Mouse (Mus musculus): ENCODE measurements around the gene Zfp341. TPM values are rescaled to one million over a fixed set of nuclear protein-coding genes. Genes with fewer than 3 reads are reported as not detected.

The Zfp341 gene
- total RNA-seq, 2 experiments from 2014 or later: 1.5 to 2.2 TPM

DNA sequence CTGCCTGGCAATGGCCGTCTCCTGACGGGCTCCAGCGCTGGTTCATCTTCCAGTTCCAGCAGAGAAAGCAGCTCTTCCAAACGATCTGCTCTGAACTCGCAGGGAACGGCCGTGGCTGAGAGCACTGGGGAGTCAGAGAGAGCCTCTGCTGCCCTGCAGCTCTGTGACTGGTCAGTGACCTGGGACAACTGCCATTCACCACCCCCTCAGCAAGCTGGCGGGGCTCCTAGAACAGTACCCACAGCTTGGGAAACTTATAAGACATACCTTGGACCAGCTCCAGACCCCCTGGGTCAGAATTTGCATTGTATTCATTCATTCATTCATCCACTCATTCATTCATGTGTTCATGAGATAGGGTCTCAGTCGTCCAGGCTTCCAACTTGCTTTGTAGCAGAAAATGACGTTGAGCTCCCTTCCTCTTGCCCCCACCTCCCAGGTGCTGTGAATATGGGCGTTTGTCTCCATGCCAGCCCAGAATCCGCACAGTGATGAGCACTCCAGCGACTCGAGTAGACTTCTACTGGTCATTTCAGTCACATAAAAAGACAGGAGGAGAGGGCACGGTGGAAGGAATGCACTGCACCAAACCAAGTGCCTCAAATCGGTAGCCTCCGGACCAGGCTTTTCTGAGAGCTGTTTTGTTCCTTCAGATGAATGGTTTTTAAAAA is 28.0 kb upstream of the Zfp341 start:
- no peak for ATAC-seq (ENCODE audit: poor library complexity, severe bottlenecking)

DNA sequence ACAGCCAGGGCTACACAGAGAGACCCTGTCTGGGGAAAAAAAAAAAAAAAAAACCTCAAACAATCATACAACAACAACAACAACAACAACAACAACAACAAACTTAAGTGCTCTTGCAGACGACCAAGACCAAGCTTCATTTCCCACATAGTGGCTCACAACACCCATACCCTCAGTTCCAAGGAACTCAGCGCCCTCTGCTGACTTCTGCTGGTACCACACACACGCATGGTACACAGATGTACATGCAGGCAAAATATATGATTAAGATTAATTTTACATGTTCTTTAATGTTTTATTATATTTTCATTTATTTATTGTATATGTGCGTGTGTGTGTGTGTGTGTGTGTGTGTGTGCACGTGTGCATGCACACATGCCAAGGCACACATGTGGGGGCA is 26.7 kb upstream of the Zfp341 start:
- ATAC-seq (ENCODE audit: poor library complexity, severe bottlenecking): peak; percentile 80

DNA sequence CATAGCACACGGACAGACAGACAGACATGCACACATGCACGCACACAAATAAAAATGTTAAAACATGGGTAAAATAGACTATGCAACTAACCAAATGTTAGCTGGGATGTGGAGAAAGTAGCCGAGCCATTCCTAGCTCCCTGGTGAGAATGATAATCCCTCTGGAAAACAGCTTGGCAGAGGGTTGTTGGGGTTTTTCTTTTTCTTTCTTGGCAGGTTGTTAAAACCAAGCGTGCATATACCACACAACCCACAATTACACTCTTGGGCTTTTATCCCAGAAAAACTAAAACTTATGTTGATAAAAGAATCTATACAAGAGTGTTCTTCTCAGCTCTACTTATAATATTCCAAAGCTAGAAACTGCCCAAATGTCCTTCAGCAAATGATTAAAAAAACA is 24.0 kb upstream of the Zfp341 start:
- no peak for ATAC-seq (ENCODE audit: poor library complexity, severe bottlenecking)

DNA sequence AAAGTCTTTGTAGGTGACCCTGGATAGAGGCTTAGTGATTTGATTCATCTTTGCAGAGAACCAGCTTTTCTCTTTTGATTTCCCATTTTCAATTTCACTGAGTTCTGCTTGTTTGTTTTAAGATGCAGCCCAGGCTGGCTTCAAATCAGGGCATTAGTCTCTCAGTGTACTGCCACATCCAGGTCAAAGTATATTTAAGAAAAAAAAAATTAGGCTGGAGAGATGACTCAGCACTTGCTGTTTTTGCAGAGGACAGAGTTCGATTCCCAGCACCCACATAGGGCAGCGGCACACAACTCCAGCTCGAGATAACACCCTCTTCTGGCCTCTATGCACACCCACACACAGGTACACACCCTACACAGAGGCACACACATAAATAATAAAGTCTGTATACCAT is 21.9 kb upstream of the Zfp341 start:
- ATAC-seq (ENCODE audit: poor library complexity, severe bottlenecking): no peak

DNA sequence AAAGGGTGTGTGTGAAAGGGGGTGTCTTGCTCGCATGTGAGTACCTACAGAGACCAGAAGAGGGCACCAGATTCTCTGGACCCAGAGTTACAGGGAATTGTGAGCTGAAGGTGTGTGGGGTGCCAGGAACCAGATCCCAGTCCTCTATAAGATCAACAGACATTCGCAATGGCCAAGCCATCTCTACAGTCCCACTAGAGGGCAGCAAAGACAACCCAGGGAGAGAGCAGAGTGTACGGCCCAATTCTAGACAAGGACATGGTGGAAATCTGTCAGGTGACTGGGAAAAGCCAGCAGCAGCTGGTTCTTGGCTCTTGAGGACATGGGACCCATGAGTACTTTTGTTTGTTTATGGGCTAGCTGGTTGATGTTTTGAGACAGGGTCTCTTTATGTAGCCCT is 20.1 kb upstream of the Zfp341 start:
- ATAC-seq (ENCODE audit: poor library complexity, severe bottlenecking): peak; percentile 80

DNA sequence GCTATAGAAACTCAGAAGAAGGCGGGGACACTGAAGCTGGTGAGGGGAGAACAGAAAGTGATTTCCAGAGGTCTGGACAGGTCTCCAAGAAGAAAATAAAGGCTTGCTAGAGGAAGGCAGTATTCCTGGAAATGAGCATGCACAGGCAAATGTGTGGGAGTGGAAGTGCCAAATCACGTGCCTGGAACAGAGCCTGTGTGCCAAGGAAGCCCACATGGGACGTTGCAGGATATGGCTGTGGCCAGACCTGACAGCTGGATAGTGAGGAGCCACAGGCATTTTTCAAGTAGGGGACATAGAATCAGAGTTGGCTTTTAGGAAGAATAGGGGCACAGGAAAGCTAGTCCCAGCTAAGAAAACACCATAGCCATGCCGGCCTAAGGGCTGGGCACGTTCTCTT is 17.3 kb upstream of the Zfp341 start:
- no peak for ATAC-seq (ENCODE audit: poor library complexity, severe bottlenecking)

DNA sequence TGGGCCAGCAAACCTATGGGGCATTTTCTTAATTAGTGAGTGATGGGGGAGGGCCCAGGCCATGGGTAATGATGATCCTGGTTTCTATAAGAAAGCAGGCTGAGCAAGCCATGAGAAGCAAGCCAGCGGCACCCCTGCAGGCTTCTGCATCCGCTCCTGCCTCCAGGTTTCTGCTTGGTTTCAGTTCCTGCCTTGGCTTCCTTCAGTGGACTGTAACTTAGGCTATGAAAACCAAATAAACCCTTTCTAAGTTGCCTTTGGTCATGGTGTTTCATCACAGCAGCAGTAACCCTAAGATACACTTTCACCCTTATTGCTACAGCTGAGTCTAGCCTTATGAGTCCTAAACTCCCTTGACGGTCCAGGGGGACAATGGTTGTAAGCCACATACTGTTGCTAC is 15.7 kb upstream of the Zfp341 start:
- peak; percentile 86 for ATAC-seq (ENCODE audit: poor library complexity, severe bottlenecking)

DNA sequence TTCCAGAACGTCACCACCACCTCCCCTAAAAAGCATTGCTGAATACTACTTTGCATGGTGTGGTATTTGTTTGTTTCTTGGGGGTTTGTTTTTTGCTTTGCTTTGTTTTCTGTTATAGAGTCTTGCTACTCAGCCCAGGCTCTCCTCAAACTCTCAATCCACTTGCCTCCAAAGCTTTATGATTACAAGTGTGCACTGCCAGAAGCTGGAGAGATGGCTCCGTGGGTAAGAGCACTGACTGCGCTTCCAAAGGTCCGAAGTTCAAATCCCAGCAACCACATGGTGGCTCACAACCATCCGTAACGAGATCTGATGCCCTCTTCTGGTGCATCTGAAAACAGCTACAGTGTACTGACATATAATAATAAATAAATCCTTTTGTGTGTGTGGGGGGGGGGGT is 12.5 kb upstream of the Zfp341 start:
- no peak for ATAC-seq (ENCODE audit: poor library complexity, severe bottlenecking)

DNA sequence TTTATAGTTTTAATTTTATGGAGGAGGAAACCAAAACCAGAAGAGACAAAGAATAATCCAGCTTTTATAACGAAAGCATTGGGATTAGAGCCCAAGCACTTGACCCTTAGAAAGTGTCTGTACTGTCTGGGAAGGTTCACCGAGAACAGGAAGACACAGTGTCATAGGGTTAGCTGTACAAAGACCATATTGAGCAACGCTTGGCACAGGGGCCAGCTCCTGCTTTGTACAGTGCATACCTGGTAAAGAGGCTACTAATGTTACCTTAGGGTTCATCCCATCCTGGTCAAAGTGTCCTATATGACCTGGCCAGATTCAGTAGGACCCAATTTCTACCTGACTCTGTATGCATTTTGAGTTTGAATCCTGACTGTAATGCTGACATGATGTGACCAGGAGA is 11.8 kb upstream of the Zfp341 start:
- no peak for ATAC-seq (ENCODE audit: poor library complexity, severe bottlenecking)

DNA sequence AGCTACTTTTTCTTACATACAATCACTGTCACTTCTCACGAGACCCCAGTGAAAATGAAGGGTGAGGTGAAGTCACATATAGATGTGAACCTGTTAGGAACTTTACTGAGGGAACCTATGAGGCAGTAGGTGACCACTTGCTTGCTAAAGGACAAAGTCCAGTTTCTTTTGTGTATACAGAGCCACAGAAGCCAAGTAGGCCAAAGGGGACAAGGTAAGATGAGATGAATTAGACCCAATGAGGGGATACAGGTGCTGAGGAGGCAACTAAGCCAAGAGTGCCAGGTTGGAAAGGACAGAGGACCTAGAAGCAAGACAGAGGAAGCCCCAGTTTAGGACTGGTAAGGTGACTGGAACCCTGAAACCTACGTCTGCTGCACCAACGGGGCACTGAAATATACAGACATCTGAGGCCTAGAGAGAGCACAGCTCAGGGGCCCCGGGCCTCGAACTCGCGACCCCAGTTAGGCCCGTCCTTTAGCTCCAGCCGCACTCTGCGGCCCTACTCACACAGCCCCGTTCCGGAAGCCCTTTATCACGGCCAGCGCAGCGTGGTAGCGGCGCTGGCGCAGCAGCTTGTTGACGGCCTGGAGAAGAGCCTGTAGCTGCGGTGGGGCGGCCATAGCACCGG is 10.0 kb upstream of the Zfp341 start:
- ATAC-seq (ENCODE audit: poor library complexity, severe bottlenecking): no peak

DNA sequence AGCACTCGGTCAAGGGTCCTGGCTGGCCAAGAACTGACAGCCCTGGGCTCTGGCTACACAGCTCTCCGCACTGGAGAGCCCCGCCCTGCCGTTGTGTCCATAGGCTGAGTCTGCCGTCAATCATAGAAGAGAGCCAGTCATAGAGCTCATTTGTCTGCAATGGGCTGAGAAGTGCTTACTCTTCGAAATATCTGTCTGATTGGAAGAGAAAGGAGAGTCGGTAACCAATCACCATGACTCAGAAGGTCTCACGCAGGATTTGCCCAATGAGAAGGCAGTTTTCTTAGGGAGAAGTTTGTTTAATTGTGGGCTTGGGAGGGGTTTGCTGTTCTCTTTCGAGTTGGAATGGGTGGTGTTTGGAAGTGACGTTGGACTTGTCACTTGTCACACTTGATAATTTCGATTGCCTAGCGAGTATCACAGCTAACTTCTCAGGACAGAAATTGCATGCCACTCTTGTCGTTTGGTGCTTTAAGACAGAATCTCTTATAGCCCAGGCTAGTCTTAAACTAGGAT is 9.4 kb upstream of the Zfp341 start, which contains the start of gene Pxmp4:
Gene Pxmp4, minus strand, starts transcription at position 71 of the 516 bp plus-strand sequence.
- peak; percentile 94 for ATAC-seq (ENCODE audit: poor library complexity, severe bottlenecking)

DNA sequence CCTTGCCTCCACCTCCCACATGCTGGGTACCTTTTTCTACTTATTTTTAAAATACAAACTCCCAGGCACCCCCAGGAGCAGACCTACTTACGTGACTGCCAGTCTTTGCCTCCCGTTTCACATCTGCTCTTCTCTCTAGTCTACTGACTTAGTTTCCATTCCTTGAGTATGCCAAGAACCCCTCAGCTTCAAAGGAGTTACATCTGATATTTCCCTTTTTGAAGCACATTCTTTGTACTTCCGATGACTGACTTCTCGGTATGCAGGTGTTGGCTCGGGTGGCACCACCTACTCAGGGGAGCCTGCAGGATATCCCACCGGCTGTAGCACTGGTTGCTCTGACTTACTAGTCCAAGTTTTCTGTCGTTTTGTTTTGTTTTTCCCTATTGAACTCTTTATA is 8.9 kb upstream of the Zfp341 start:
- ATAC-seq (ENCODE audit: poor library complexity, severe bottlenecking): peak; percentile 3

DNA sequence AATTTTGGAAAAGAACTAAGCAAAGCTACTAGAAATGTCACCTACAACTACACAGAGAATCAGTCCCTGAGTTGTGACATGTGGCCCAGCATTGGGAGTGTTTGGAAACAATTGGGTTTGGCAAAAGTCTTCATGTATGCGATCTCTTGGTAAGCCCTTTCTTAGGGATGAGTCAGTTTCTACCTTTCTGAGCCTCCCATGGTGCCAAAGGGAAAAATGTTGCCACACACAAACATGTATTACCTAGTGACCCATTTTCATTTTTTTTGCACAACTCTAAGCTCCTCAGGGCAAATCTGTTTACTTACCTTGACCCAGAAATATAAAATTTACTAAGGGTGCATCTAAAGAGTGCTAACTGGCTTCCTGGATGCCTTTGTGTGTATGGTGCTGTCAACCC is 6.1 kb upstream of the Zfp341 start:
- ATAC-seq (ENCODE audit: poor library complexity, severe bottlenecking): no peak

DNA sequence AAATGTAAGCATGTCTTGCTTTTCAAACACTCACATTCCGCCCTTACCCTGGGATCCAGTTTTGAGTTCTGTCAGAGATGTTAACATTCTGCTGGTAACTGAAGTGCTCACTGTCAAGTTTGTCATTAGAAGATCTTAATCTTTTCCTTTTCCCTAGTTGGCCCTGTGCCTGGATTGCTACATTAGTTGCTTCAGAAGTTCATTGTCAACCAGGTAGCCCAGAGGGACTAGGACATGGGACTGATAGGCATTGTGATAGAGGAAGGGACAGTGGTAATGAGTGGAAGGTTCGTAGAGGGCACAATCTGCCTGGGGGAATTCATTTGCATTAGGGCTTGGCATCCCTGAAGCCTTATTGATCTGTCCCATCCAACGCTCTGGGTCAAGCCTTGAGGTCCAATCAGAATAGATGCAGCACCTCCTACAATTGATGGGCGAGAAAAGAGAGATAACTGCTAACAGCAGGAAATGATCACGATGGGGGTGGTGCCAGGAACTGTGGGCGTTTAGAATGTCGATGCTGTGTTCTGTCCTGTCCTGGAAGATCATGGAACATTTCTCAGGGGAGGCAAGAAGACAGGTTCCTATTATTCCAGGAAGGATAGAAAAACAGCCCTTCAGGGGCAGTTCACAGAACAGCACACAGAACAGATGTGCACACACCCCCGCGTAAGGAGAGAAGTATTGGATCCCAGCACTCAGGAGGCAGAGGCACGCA is 3.9 kb upstream of the Zfp341 start:
- no peak for ATAC-seq (ENCODE audit: poor library complexity, severe bottlenecking)

DNA sequence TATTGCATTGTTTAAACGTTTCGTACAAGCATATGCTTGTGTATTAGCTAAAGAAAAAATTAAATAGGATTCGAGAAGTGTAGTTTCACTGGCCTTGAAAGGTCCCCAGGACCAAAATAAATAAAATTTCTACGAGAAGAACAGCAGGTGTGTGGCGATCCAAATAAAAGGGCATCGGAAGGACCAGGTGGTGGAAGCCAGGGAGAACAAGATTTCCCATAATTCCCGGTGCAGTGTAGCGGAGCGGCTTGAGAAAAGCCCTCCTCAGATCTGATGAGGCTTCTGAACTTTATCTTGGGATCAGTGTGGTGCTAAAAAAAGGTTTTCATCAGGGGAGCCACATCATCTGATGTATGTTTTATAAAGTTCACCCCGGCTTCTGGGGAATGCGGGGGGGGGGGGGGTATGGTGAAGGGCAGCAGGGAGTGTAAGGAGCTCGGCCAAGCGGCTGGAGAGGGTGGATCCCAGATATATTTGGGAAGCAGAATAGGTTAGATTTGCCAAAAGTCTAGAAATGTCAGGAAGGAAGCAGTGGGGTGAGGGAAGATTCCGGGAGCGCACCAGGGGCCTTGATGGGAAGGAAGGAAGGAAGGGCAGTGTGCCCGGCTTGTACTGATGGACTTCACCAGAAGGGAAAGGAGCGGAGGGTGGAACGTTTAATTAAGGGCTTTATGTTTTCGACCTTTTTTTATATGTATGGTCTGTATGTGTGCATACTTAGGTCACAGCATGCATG is 1.9 kb downstream of the Zfp341 start:
- ATAC-seq (ENCODE audit: poor library complexity, severe bottlenecking): no peak

DNA sequence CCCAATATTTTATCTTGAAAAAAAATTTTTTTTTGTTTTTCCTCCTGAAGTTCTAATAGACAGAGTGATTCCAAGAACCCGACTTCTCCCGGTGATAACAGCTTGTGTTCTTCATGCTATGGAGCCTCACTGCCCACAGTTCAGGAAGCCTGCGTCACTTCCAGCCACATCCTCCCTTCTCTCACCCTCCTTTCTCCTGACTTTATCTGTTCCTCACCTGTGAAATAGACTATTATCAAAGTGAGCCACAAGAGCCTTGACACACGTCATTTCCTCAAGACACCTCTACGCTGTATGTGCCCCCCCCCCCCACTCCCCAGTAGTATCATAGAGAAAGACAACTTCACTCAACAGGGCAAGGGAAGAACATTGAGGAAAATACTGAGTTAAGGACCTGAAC is 2.6 kb downstream of the Zfp341 start:
- ATAC-seq (ENCODE audit: poor library complexity, severe bottlenecking): no peak

DNA sequence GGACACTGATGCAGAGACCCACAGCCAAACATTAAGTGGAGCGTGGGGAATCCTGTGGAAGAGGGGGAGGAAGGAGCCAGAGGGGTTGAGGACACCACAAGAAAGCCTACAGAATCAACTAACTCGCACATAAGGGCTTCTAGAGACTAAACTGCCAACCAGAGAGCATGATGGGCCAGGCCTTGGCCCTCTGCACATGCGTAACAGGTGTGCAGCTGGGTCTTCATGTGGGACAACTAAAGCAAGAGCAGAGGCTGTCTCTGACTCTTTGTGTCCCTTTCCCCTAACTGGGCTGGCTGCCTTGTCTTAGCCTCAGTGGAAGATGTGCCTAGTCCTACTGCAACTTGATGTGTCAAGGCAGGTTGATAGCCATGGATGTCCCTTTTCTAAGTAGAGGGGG is 4.0 kb downstream of the Zfp341 start:
- ATAC-seq (ENCODE audit: poor library complexity, severe bottlenecking): no peak

DNA sequence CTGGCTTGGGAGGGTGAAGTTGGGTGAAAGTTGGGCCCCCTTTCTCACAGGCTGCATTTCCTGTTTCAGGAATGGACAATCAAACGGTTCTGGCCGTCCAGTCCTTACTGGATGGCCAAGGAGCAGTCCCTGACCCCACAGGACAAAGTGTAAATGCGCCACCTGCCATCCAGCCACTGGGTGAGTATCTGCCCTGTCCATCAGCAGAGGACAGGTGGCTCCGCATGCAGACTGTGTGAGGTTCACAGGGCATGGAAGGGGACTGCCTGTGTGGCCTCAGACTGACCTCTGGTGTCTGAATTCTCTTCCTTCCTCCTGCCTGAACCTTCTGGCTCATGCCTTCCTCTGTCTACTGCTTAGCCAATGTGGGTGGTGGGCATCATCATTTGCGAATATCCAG is 8.6 kb downstream of the Zfp341 start:
- ATAC-seq (ENCODE audit: poor library complexity, severe bottlenecking): no peak

DNA sequence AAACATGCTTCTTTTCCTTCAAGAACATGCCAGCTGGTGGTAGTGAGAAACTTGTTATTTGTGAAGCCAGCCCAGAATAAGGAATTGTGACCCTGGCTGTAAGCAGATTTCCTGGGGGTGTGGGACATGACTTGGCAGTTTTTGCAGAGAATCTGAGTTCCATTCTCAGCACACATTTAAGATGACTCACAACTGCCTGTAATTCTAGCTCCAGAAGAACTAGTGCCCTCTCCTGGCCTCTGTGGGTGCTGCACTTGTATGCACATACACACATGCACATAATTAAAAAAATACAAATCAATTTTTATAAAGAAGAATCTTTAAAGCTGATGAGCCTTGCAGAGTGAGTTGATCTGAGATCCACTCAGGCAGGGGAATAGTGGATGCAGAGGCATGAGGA is 11.0 kb downstream of the Zfp341 start:
- no peak for ATAC-seq (ENCODE audit: poor library complexity, severe bottlenecking)

DNA sequence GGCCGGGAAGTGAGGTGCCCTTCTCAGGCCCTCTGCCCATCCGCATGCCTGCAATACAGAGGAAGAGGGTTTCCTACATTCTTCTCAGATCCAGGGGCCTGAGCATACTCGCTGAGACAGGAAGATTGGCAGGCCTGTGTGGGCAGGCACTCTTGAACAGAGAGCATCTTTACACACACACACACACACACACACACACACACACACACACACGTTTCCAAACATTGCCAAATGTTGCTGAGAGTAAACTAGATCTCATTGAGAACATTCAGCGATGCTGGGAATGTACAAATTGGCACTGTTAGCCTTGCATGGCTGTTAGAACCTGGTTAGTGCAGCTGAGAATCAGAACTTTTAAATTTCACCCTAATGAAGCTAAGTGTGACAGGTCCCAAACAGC is 17.4 kb downstream of the Zfp341 start:
- ATAC-seq (ENCODE audit: poor library complexity, severe bottlenecking): no peak

DNA sequence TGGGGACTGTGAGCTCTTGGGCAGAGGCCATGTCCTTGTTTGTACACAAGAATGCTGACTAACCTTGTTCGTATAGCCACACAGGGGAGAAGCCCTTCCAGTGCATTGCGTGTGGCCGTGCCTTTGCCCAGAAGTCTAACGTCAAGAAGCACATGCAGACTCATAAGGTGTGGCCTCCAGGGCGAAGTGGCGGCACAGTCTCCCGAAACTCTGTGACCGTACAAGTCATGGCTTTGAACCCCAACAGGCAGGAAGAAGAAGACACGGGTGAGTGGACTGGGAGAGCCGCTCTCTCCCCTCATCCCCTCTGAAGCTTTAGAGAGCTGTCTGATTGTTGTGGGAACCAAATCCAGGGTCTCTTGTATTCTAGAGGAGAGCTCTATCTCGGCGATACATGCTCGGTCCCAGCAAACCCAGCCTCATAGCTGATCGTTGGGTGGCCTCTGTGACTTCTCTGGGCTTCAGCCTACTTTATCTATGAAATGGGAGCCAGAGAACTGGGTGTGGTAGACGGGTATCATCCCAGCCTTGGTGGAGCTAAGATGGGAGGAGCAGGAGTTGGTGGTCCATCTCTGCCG is 19.2 kb downstream of the Zfp341 start:
- ATAC-seq (ENCODE audit: poor library complexity, severe bottlenecking): no peak

All from megakaryocyte, adult 5-6 weeks (primary cell).